Mouse (Mus musculus) embryo, embryonic 10 days (tissue): ENCODE measurements around the gene Col27a1.

ENCODE experiments used
- DNase-seq: peaks from one replicate; pipeline ENCODE4 v3.0.0-alpha.2; 2015; ENCODE audit warnings: low spot score

The Col27a1 gene

DNA sequence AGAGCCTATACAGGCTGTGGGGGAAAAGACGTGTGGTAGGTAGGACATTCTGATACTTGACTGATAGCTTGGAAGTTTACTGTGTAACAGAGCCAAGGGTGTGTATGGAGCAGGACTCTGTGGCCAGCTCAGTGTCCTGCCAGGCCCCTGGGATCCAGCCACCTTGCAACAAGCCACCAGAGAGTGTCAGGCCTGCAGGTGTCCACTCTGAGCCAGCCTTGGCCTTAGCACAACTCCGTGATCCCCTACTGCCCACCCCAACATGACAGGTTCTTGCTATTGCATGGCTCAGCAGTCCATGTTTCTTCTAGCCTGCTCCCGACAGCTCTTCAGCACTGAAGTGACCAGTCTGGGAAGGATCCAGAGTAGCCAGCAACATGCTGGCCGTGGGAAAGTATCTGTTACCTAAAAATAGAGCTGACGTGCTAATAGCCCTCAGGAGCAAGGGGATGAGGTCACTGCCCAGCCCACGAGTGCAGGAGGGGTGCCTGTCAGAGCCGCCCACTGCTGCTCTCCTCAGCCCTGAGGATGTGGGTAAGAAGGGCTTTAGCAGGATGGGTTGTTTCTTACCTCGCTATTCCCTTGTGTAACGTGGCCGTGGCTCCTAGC, 96.5 kb downstream of the Col27a1 start:
- peak; percentile 20 for DNase-seq

DNA sequence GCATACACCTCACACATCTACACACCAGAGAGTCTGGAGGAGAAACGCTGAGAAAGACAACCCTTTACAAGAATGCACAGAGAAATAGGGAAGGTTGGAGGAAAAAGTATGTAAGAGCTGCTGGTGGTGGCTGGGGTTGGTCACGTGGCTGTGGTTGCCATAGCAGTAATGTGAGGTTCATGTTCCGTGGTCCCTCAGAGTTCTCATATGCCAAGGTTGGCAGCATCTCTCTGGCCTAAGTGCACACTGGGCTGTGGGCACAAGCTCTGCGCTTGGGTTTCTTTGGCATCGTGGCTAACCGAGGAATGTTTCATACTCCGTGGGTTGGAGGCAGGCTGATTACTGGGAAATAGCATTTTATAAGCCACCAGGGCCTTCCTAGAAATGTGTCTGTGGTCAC, 97.6 kb downstream of the Col27a1 start:
- no peak for DNase-seq

DNA sequence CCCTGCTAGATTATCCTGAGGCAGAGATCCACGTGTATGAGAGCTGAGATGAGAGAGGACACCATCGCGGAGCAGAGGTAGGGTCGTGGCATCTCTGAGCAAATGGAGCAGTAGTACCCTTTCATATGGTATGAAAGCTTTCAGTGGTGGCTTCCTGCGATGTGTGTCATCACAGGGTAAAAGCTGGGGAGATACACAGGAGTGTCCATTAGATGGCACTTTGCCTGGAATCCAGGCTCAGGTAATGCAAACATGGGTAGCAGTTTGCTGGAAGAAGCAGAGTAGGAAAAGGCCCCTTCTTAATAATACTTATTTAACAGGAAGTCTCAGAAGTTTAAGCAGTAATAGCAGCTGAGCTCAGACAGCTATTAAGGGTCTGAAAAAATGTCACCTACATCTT, 100.3 kb downstream of the Col27a1 start:
- DNase-seq: no peak

DNA sequence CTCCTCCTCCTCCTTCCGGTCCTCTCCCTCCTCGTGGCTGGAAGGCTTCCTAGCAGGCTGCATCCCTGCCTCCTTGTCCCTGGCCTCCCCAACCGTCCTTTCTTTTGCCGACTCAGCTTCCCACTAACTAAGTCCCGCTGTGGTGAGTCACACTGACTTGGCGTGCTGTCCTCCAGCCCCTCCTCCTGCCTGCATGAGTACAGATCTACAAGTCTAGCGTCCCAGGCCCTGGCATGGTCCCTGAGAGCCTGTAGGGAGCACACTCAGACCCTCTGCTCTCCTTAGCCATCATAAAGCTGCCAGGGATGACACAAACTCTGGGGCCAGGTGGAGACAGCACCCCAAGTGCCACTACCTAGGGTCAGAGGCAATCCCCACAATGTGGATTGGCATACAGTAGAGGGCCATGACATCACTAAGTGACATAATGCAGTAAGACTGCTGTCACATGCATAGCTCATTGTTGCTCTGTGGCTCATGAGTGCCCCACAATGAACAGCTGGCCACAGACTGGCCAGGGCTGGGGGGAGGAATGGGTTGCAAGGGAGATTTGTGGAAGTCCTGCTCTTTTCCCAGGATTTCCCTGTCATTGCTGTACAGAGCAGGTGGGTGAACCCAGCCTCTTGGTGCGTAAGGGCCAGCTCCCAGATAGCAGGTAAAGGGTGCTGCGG, 102.4 kb downstream of the Col27a1 start:
- DNase-seq: no peak

DNA sequence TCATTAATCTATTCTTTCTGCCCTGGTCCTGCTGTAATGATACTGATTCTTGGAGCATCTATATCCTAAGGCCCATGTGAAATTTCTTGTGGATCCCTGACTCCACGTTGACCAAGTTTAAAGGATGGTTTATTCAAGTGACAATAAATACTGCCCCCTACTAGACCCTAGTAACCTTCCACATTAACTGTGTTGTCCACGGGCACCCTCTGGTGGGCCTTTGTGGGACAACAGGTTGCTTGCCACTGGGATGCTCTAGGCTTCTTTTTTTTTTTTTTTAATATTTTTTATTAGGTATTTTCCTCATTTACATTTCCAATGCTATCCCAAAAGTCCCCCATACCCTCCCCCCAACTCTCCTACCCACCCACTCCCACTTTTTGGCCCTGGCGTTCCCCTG, 105.8 kb downstream of the Col27a1 start:
- DNase-seq: peak; percentile 68

DNA sequence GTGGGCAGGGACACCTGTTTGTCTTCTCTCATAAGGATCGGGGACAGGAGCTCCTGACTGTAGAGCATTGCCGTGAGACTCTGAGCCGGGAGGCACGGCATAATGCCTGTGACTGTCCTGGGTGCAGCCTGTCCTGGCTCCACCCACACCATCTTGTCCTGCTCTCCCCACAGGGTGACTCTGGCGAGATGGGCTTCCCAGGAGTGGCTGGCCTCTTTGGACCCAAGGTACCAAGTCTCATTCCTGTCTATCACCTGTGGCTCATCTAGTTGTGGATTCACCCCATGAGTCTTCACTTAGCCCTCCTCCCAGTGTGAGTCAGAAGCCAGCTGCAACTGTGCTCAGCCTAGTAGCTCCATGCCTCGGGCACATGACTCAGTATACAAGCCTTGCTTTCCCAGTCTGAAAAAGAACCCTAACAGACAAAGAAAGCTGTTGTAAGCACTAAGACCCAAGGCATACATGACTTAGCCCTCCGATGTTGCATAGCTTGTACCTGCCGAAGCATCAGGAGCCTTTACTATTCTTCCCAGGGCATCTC, 109.5 kb downstream of the Col27a1 start:
- no peak for DNase-seq

DNA sequence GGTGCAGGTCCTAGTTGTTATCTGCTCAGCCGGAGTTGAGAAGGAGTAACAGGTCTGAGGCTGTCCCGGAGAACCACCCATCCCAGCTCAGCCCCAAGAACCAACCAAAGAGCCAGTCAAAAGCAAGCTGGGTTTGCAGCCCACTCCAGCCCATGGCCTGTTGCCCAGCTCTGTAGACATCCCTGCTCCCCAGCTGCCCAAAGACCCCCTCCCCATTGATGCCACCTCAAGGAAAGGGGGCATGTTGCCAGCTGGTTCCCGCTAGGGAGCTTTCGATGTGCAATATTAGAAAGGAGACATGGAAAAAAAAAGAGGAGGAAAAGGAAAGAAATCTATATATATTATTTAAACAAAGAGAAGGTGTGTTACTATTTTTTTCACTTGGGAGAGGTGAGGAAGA, 119.6 kb downstream of the Col27a1 start:
- DNase-seq: no peak

DNA sequence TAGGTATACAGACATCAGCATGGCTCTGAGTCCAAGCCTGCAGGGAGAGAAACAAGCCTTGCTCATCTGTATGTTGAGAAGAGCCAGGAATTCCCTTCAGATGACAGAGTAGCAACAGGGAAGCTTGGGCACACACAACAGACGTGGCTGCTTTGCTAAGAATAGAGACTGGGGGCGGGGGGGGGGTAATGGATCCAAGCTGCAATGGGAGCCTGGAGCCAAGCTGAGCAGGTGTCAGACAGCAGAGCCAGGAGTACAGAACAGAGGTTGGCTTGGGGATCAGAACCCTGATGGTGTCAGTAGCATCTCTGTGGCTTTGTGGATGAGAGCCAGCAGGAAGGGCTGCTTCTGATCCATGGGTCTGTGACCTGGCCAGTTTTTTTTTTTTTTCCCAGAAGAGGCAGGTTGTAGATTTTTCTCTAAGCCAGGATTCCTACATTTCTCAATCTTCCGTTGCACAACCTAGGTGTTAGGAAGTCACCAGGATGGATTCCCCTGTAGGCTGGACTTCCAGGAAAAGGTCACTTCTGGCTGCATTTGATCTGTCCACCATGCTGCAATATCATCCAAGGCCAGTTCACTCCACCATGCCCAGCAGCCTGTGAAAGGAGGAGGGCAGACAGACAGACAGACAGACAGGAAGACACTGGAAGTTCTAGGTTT, 124.7 kb downstream of the Col27a1 start:
- no peak for DNase-seq

DNA sequence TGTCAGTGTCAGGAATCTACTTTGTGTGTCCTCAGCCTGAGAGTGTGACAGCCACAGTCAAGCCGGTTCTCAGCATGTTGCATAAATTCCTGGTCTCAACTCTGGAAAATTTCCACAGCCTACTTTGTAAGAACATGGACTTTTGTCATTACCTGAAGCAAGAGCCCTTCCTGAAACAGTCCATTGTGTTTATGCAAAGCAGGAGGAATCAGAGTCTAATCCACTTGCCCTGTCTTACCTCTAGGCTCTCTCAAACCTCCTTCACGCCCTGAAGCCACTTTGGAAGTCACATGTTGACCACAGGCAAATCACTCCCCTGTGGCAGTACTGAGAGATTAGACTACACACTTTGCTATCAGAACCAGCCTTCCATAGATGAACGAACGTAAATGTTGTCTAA, 128.7 kb downstream of the Col27a1 start:
- DNase-seq: no peak

DNA sequence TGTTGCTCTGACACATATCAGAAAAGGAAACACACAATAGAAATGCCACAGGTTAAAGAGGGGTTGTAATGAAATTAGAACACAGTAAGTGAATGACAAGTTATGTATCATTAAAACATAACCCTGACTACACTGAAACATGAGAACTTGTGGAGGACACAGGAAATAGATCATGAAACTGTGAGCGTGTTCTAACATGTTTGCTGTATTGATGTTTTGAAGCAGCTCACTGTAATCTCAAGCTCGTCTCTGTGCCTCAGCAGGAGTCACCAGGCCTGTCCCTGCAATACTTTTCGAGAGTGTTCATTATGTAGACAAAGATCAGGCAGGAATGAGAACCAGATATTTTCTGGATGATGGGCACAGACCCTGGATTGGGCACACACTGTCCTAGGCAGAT, 129.8 kb downstream of the Col27a1 start:
- no peak for DNase-seq

DNA sequence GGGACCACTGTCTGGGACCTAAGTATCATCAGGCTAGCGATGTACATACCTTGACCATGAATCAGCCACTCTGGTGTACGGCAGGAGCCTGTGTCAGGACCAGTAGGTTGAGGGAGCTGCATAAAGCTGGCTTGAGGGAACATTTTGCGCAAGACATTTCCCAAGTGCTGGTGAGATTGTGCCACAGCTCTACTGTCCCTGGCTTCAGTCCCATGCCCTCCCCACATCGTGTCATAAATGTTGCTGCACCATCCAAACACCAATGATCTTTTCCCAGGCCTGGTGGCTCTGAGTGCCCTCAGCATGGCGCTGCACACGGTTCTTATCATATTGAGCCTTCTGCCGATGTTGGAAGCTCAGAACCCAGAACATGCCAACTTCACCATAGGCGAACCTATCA, 130.5 kb downstream of the Col27a1 start, which contains the start of gene Orm1:
TSS of gene Orm1 (plus strand) at position 266 of the 400 bp plus-strand sequence.
- DNase-seq: no peak

DNA sequence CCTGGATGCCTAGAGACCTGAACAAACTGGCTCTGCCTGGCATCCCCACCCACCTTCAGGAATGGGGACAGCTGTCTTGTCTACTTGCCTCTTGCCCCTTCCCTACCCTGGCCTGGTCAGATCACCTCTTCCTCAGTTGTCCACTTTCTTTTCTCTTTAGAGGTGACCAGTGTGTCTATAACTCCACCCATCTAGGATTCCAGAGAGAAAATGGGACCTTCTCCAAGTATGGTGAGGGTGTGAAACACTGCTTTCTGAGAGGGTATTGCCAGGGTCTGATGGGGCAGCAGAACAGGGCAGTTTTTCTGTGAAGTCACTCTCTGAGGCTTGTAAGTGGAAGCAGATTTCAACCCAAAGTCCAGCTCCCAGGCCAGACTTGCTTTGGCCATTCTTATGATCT, 131.5 kb downstream of the Col27a1 start:
- DNase-seq: no peak

DNA sequence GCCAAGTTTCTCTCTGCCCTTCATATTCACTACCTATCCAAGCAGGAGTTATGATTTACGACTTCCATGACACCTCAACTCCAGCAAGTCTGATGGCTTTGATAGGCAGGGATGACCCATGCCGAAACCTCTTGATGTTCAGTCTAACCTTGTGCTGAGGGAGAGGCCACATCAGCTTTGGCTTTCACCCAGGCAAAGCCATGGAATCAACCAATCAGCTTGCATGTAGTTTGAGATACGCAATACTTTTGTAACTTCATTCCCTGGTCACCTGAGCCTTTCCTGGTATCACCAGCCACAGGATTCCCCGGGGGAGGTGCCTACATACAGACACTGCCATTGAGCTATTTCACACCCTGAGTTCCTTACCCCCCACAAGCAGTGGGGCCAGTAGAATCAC, 132.9 kb downstream of the Col27a1 start:
- DNase-seq: no peak

DNA sequence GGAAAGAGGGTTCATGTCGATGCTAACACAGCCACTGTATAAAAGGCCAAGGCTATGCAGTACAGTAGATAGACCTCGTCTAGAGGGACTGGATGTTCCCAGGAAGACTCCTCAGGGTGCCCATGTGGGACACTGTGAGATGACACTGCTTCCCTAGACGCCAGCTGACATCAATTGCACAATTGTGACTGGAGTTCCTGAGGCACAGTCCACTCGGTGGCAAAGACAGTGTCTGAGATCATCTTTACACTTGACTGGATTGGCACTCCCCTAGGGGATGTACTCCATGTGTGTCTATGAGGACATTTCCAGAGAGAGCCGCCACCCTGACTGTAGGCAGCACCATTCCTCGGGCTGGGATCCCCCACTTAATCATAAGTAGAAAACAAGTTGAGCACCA, 134.7 kb downstream of the Col27a1 start:
- no peak for DNase-seq

DNA sequence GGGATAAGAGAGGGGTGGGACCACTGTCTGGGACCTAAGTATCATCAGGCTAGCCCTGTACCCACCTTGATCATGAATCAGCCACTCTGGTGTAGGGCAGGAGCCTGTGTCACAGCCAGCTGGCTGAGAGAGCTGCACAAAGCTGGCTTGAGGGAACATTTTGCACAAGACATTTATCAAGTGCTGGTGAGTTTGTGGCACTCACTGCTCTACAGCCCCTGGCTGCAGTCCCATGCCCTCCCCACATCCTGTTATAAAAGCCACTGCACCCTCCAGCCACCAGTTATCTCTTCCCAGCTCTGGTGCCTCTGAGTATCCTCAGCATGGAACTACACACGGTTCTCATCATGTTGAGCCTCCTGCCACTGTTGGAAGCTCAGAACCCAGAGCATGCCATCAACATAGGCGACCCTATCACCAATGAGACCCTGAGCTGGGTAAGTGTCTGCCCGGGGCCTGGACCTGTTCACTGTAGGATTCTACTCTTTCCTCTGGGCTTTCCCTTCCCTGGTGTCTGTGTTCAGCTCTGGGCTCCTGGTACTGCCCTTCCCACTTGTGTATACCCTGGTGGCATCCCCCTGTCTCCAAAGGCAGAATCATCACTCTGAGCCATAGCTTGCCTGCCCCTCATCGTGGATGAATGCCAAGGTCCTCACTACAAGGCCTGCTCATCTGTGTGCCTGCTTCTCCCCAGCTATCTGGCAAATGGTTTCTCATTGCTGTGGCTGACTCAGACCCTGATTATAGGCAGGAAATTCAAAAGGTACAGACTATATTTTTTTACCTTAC, 142.3 kb downstream of the Col27a1 start, which contains the start of gene Orm3:
TSS of gene Orm3 (plus strand) at position 286 of the 789 bp plus-strand sequence.
- DNase-seq: no peak

DNA sequence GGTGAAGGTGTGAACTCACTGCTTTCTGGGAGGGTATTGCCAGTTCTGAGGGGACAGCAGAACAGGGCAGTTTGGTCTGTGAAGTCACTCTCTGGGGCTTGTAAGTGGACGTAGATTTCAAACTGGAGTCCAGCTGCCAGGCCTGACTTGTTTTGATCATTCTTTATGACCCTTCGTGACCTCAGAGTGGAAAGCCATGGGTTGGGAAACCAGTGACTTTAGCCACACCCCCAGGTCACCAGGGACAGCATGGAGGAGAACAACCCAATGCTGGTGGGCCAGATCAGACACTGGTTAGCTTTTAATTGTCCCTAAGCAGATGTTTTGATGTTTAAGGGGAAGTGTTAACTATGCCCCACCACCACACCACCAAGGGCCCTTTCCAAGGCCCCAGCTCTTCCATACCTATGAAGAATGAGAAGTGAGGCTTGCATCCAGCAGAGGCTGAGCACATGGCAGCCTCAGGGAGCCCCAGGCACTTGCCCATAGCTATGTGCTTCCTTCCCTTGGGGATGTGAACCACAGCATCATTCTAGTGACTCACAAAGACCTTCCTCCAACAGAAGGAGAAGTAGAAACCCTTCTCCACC, 143.3 kb downstream of the Col27a1 start:
- DNase-seq: peak; percentile 24

DNA sequence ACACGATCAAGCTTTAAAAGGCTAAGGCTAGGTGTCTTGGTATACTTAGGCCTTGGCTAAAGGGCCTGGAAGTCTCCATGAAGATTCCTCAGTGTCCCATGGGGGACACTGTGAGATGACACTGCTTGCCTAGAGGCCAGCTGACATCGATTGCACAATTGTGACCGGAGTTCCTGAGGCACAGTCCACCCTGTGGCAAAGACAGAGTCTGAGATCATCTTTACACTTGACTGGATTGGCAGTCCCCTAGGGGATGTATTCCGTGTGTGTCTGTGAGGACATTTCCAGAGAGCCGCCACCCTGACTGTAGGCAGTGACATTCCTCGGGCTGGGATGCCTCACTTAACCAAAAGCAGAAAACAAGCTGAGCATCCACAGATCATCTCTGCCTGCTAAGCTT, 146.1 kb downstream of the Col27a1 start:
- DNase-seq: no peak

DNA sequence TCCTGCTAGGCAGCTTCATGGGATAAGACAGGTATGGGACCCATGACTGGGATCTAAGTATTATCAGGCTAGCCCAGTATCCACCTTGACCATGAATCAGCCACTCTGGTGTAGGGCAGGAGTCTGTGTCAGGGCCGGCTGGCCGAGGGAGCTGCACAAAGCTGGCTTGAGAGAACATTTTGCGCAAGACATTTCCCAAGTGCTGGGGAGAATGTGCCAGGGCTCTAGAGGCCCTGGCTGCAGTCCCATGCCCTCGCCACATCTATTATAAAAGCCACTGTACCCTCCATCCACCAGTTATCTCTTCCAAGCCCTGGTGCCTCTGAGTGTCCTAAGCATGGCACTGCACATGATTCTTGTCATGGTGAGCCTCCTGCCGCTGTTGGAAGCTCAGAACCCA, 148.3 kb downstream of the Col27a1 start, which contains the start of gene Orm2:
TSS of gene Orm2 (plus strand) at position 300 of the 400 bp plus-strand sequence.
- DNase-seq: no peak

DNA sequence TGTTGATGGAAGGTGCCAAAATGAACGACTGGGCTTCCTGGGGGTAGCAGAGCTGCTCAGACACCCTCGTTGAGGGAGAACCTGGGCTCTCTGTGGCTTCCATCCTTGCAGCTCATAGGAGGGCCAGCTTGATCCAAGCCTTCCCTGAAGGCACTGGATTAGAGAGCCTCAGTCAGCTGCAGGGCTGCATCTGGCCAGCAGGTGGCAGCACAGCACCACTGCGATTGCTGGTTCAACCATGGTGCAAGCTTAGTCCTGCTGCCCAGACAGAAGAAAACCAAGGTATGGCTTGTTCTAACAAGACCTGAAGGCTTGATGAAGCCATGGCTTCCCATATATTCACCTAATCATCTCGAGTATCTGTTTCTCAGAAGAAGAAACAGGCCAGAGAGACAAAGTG, 154.8 kb downstream of the Col27a1 start:
- peak; percentile 91 for DNase-seq

DNA sequence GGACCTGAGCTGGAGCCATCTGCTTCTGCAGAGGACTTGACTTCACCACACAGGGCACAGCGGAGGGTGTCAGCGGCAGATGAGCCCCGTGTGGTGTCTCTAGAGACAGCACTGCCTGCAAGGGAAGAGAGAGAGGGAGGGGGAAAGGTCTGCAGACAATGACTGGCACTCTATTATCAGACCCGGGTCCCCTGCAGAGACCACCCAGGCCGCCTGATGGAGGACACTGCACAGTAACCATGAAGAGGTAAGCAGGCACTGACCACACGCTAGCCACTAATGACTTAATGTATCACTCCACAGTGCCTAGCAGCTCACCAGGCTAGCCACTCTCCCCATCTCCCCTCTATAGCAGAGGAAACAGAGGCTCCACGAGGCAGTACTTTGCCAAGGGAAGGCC, 157.1 kb downstream of the Col27a1 start:
- no peak for DNase-seq

DNA sequence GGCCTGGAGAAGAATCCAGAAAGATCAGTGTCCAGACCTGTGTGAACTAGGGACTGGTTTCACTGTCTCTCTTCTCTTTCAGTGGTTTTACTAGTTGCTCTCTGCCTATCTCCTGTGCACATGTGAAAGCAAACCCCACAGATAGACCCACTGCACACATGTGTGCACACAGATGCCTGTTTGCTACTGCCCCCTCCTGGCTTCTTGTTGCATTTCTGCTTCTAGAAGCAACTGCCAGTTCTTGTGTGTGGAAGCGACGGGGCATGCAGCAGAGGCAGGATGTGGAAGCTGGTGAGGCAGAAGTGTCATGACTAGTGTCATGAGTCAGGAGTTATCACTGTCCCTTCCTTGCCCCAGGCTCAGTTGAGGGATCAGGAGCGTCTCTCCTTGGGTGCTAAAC, 158.1 kb downstream of the Col27a1 start:
- peak; percentile 58 for DNase-seq

DNA sequence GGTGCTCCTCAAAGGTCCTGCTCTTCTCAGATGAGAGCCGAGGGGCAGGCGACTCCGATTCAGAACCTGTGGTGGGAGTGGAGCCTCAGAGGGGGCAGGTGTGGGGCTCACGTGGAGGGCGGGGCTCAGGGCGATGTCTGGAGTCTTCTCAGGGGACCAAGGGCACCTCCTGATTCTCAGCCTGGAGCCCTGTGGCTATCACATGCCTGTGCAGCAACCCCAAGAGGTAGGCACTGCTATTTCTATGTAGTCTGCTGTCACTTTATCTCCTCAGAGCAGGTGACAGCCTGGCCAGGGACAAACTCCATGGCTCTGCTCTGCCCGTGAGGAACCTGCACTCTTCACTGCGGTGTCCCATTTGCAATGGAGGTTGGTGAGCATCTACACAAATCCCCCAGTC, 159.6 kb downstream of the Col27a1 start:
- DNase-seq: no peak
